Mouse (Mus musculus): ENCODE results near the gene Ceacam15.
A peak's percentile ranks its signal among the peaks of the same experiment; 100 is the strongest.
"Not testable (repeated sequence)": the region's sequence is repeated elsewhere in the genome, so short reads cannot be mapped to it uniquely, and the experiment has no call there.

Gene Ceacam15

DNA sequence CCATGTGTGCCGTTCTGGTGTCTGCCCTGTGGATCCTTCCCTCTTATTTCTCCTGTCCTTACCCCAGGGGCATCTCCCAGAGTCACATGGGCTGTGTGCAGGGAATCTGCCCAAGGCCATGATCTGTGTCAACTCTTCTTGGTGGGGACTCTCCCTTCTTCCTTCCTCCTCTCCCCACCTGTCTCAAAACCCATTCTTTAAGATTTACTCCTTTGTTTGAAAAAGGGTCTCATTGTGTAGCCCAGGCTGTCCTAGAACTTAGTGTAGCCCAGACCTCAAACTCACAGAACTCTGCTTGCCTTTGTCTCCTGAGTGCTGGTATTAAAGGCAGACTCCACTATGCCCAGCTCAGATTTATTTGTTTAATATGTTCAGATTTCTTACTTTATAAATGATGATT is at the start of gene Ceacam15:
Gene Ceacam15 (minus strand): TSS at position 101 of the 400 bp plus-strand sequence.
- DNase-seq (ENCODE audit: low spot score in 2 of 2), result no peak

- DNase-seq (ENCODE audit: low spot score in 2 of 2), result not testable (repeated sequence)
Observed at GRCm38 (mm10) chr7:16722490-16722889, 47.0 kb upstream of the Ceacam15 start.

DNA sequence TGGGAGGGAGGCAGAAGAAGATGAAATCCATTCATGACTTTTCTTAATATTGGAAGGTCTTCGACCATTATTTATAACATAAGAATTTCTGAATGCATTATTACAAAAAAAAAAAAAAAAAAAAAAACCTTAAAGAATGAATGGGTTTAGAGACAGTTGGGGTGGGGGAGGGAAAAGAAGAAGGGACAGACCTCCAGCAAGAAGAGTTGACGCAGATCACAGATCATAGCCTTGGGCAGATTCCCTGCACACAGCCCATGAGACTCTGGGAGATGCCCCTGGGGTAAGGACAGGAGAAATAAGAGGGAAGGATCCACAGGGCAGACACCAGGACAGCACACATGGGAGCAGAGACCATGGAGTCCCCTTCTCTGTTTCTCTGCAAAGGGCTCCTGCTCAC is 46.1 kb upstream of the Ceacam15 start, which contains the start of gene Ceacam9:
Gene Ceacam9 (plus strand): TSS at position 301 of the 400 bp plus-strand sequence.
- DNase-seq (ENCODE audit: low spot score in 2 of 2), result no peak

DNA sequence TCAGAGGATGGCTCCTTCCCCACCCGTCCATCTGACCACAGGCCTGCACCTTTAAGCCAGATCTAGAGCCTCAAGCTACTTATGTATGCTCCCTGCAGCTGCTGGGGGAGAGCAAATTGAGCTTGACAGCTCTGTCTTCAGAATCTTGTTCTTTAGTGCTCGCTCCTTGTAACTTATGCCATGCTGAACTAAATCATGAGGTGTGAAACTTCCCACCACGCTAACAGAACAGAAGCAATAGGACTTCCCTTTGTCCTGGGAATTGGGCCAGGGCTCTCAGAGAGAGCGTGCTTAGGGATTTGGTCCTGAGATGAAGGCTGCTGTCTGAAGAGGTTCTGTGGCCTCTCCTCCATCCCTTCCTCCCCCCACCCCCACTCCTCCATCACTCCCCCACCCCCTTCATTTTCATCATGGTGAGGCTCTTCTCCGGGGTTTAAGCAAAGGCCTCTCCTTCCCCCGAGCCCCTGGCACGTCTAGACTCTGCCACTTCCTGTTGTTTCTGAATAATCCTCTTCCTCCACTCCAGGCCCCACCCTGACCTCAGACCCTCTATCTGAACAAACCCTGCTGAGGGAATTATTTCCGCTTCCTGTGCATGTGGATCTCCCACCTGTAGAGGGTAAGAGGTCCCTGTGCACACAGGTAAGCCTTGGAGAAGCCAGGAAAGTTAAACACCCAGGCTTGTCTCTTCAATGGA is 41.1 kb upstream of the Ceacam15 start:
- not testable (repeated sequence) for DNase-seq (ENCODE audit: low spot score in 2 of 2)

- DNase-seq (ENCODE audit: low spot score in 2 of 2), result no peak
Observed at GRCm38 (mm10) chr7:16712633-16713415, 37.3 kb upstream of the Ceacam15 start.

DNA sequence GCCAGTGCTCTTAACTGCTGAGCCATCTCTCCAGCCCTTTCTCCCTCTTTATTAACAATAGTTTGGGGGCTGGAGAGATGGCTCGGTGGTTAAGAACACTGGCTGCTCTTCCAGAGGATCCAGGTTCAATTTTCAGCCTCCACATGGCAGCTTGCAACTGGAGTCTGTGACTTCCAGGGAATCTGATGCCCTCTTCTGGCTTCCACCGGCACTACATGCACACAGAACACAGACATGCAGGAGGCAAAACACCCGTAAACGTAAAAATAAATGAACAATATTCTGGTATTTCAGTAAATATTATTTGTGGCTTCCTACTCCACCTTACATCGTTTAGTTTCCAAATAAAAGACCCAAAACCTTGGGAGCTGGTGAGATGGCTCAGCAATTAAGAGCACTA is 35.1 kb upstream of the Ceacam15 start:
- no peak for DNase-seq (ENCODE audit: low spot score in 2 of 2)

DNA sequence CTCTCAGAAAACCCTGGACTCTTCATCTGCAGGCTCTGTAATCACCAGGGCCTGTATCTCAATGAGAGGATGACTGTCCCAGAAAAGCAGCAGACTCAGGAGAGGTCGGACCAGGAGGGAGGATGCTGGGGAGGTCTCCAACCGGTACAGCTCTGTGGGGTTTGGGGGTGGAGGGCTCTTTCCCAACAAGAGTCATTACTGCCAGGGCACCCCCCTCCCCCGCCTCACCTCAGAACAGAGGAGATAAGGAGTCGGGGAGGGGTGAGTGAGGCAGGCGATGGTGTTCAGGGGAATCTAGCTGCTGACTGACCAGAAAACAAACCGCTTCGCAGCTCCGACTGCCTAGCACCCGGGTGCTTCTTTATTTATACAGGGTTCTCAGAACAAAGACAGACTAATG is 32.7 kb upstream of the Ceacam15 start:
- DNase-seq (ENCODE audit: low spot score in 2 of 2), result no peak

DNA sequence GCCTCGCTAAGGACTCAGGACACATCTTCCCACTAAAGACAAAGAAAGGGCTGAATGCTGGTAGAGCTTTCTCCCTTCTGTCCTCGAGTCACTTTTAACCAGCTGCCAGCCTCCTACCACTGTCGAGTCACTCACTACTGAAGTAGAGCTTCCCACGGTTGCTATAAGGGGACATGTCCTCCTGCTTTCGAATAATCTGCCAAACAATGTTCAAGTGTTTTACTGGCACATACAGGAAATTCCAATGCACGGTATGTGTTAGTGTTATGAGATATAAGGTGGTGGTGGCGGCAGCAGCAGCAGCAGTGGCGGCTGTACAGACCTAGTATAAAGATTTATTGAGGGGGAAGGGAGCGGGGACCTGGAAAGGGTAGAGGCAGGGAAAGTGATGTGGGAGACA is 30.9 kb upstream of the Ceacam15 start:
- DNase-seq (ENCODE audit: low spot score in 2 of 2), result no peak

DNA sequence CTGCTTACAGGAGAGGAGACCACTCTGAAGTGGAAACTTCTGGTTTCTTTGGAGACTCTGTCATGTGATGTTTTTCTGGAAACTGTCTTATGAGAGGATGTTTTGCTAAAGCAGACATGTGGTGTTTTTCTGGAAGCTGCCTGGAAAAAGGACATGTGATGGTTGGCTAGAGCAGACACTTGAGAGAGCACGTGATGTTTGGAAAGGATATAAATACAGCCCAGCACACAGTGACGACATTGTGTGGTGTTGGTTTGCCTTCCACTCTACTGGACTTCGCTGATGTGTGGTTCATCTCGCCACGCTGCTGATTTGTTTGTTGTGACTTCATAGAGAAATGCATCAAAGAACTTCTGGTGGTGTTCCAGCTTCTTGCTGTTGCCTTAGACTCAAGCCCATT is 25.1 kb upstream of the Ceacam15 start:
- DNase-seq (ENCODE audit: low spot score in 2 of 2), result no peak

DNA sequence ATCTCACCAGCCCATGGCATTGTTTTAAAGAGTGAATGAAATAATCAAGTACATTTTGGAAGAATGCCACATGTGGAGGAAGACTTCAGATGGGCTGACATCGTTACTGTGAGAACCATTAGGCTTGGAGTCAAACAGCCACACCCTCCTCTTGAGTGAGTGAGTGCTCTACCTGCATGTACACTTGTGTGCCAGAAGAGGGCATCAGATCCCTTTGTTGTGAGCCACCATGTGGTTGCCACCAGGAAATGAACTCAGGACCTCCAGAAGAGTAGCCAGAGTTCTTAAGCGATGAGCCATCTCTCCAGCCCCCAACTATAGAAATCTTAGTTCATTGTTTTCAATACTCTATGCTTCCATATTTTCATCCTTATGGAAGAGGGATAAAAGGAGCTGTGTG is 23.5 kb upstream of the Ceacam15 start:
- no peak for DNase-seq (ENCODE audit: low spot score in 2 of 2)

DNA sequence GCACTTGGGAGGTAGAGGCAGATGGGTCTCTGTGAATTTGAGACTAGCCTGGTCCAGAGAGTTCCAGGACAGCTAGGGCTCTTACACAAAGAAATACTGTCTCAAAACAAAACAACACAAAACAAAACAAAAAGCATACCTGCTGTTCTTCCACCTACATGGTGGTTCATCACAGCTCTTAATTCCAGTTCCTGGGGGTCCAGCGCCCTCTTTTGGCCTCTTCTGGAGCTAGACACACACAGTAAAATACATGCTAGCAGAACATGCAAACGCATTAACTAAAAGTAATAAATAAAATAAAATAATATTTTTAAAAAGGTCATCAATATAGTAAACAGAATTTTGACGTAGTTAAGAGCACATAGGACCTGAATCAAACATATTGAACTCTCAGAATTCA is 19.5 kb upstream of the Ceacam15 start:
- no peak for DNase-seq (ENCODE audit: low spot score in 2 of 2)

GRCm38 (mm10) chr7:16689196-16689595 is 13.7 kb upstream of the Ceacam15 start:
- DNase-seq (ENCODE audit: low spot score in 2 of 2), result no peak

DNA sequence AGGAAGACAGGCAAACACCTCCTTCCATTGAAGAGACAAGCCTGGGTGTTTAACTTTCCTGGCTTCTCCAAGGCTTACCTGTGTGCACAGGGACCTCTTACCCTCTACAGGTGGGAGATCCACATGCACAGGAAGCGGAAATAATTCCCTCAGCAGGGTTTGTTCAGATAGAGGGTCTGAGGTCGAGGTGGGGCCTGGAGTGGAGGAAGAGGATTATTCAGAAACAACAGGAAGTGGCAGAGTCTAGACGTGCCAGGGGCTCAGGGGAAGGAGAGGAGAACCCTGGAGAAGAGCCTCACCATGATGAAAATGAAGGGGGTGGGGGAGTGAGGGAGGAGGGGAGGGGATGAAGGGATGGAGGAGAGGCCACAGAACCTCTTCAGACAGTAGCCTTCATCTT is 4.7 kb upstream of the Ceacam15 start:
- not testable (repeated sequence) for DNase-seq (ENCODE audit: low spot score in 2 of 2)

- DNase-seq (ENCODE audit: low spot score in 2 of 2), result not testable (repeated sequence)
Observed at GRCm38 (mm10) chr7:16674699-16675098, 806 bp downstream of the Ceacam15 start.

DNA sequence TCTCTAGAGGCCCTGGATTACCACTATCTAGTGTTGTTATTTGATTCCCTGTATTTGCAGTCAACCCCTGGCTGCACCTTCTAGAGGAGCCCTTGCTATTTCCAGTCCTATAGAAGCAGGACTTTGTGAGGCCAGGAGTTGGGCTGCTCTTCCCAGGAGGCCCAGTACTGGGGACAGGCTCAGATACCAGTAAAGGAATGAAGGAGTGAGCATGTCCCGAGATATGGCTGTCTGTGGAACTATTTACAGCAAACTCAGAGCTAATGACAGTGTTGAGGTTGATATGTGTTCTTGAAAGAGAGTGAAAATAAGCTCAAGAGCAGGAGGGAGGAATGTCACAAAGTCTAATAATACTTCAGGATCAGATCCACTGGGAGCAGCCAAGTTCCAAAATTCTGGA is 1.7 kb downstream of the Ceacam15 start:
- no peak for DNase-seq (ENCODE audit: low spot score in 2 of 2)

- DNase-seq (ENCODE audit: low spot score in 2 of 2), result not testable (repeated sequence)
Observed at GRCm38 (mm10) chr7:16668331-16668930, 7.1 kb downstream of the Ceacam15 start.

DNA sequence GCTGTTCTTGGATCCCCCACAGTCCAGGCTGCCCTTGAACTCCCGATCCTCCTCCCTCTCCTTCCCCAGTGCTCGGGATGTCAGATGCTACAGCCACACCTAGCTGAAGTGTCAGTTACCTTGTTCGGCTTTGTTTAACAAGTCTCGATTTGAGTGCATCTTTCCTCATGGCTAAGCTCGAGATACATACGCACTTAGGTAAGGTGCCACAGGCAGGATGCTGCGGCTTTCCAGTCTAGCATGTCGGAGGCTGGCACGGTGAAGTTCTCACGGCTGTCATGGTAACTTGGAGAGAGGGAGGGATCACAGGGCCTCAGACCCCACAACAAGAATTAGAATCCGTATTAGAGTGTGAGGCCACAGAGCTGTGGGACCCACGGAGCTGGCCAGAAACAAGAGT is 31.2 kb downstream of the Ceacam15 start:
- no peak for DNase-seq (ENCODE audit: low spot score in 2 of 2)

GRCm38 (mm10) chr7:16643106-16643505 is 32.4 kb downstream of the Ceacam15 start:
- not testable (repeated sequence) for DNase-seq (ENCODE audit: low spot score in 2 of 2)

GRCm38 (mm10) chr7:16639028-16639427 is 36.5 kb downstream of the Ceacam15 start:
- peak; percentile 36 to 63 for DNase-seq (ENCODE audit: low spot score in 2 of 2)

GRCm38 (mm10) chr7:16635116-16635515 is 40.4 kb downstream of the Ceacam15 start:
- DNase-seq (ENCODE audit: low spot score in 2 of 2), result no peak

- DNase-seq (ENCODE audit: low spot score in 2 of 2), result not testable (repeated sequence)
Observed at GRCm38 (mm10) chr7:16633913-16634312, 41.6 kb downstream of the Ceacam15 start.

- DNase-seq (ENCODE audit: low spot score in 2 of 2), result no peak
Observed at GRCm38 (mm10) chr7:16631932-16632331, 43.6 kb downstream of the Ceacam15 start.

DNA sequence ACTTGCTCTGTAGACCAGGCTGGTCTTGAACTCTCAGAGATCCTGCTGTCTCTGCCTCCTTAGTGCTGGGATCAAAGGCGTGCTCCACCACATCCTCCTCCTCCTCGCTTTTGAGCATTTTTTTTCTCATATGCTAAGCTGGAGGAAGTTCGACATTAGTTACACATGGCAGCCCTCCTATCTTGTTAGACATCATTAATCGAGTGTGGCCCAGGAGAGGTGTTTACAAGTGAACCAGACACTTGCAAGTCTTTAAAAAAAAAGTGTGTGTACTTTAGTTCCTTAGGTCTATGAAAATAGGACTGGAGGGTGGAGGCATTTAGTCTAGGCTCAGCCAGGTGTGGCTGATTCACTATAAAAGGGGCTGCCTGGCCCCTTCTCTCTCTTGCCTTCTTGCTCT is 44.5 kb downstream of the Ceacam15 start:
- no peak for DNase-seq (ENCODE audit: low spot score in 2 of 2)
